9 mouse cellular contexts compared by ENCODE assay signal in the genomic region with DNA sequence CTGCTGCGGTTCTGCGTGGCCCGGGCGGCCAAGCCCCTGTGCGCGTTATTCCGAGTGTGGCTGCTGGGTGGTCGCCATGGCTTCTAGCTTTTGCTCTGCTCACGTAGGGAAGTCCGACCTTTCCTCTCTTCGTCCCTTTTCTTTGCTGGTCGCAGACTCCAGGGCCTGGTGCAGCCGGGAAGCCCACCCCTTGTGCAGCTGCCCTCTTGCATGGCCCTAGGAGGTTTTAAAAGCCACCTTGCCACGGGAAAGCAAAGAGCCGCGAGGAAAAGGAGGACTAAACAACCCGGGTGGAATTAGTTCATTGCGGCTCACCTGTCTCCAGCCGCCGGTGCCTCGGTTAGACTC. TPM values are rescaled to one million over a fixed set of nuclear protein-coding genes. Genes with fewer than 3 reads are reported as not detected.
A peak's percentile ranks its signal among the peaks of the same experiment; 100 is the strongest.
DNase-seq lines count a peak whose midpoint lies in the region; ATAC-seq and TF ChIP-seq lines count a peak whose summit lies in the region.
"Not testable (repeated sequence)": the region's sequence is repeated elsewhere in the genome, so short reads cannot be mapped to it uniquely, and the experiment has no call there.
"Had no signal": no experiment of that assay in that cellular context is flagged by ENCODE, and none has a peak within 500 bp of the region (broad histone marks: within the 10 kb centered on the region; RNA-seq: fewer than 3 reads in every experiment).

No protein-coding gene starts in this region.

- peak; percentile 28; the same call in 1 of the 2 replicates for ATAC-seq in common myeloid progenitor, adult 5-6 weeks (replicated peaks; ENCODE audit: low read depth, poor library complexity, severe bottlenecking)
- ATAC-seq in forebrain, embryonic 15.5 days (replicated peaks): 0 out of 2 replicates have a peak, but pooled peaks have one; percentile 6
- ATAC-seq in liver, embryonic 16.5 days (ENCODE audit: low read depth): 0 out of 2 replicates have a peak, but pooled peaks have one; percentile 7
- not testable (repeated sequence) for ATAC-seq in stomach, embryonic 15.5 days (ENCODE audit: insufficient read depth, low FRiP score, low read depth)

- not testable (repeated sequence) for H3K36me3 ChIP-seq in E14TG2a.4 (ENCODE audit: insufficient read depth, low read length); forebrain, embryonic 15.5 days; hindbrain, embryonic 10.5 days; liver, embryonic 16.5 days (ENCODE audit: control insufficient read depth, insufficient read depth); stomach, embryonic 15.5 days

- H3K27me3 ChIP-seq in E14TG2a.4 (ENCODE audit: insufficient read depth, low read length); forebrain, embryonic 15.5 days; hindbrain, embryonic 10.5 days (ENCODE audit: insufficient read depth, poor library complexity, severe bottlenecking); liver, embryonic 16.5 days (ENCODE audit: control insufficient read depth, insufficient read depth, low read depth, low read length); stomach, embryonic 15.5 days (replicated peaks): not testable (repeated sequence)

- H3K9ac ChIP-seq in forebrain, embryonic 15.5 days (replicated peaks); liver, embryonic 16.5 days (ENCODE audit: low read depth, low read length); stomach, embryonic 15.5 days: not testable (repeated sequence)

- peak overlapping the region; percentile 57 for H3K4me3 ChIP-seq in E14TG2a.4 (replicated peaks; ENCODE audit: low read length)
- peak overlapping the region; percentile 27 for H3K4me3 ChIP-seq in forebrain, embryonic 15.5 days
- H3K4me3 ChIP-seq in hindbrain, embryonic 10.5 days: peak overlapping the region; percentile 48
- H3K4me3 ChIP-seq in liver, embryonic 16.5 days (ENCODE audit: low read depth, low read length): peak overlapping the region; percentile 38
- peak overlapping the region; percentile 27 for H3K4me3 ChIP-seq in stomach, embryonic 15.5 days (replicated peaks)

- H3K27ac ChIP-seq in forebrain, embryonic 15.5 days (replicated peaks); liver, embryonic 16.5 days (ENCODE audit: low read length); stomach, embryonic 15.5 days: not testable (repeated sequence)
- H3K27ac ChIP-seq in hindbrain, embryonic 10.5 days: 0 out of 2 replicates have a peak overlapping the region, but pooled peaks have one; percentile 59

- not testable (repeated sequence) for TF ChIP-seq CTCF in E14TG2a.4 (conservative IDR thresholded peaks at IDR 0.05; ENCODE audit: low read length)

- WGBS in forebrain, embryonic 15.5 days: 13% methylated on average over 16 of the region's 21 CpGs
- WGBS in hindbrain, embryonic 10.5 days: 25% methylated on average over 16 of the region's 21 CpGs
- WGBS in liver, embryonic 16.5 days (ENCODE audit: insufficient replicate concordance): 16% methylated on average over 14 of the region's 21 CpGs
- 10% methylated on average over 16 of the region's 21 CpGs for WGBS in stomach, embryonic 15.5 days

- peaks cover 41% of the 10 kb centered on the region for H3K9me3 ChIP-seq in E14TG2a.4 (ENCODE audit: low read length)
- H3K9me3 ChIP-seq in forebrain, embryonic 15.5 days; liver, embryonic 16.5 days (replicated peaks; ENCODE audit: control insufficient read depth, low read length); stomach, embryonic 15.5 days: not testable (repeated sequence)
- H3K9me3 ChIP-seq in hindbrain, embryonic 10.5 days: peaks cover 13% of the 10 kb centered on the region

- H3K4me2 ChIP-seq in forebrain, embryonic 15.5 days (replicated peaks): peak overlapping the region; percentile 41
- H3K4me2 ChIP-seq in liver, embryonic 16.5 days (ENCODE audit: low read depth, low read length): peak overlapping the region; percentile 55
- H3K4me2 ChIP-seq in stomach, embryonic 15.5 days: peak overlapping the region; percentile 48

- H3K4me1 ChIP-seq in E14TG2a.4 (replicated peaks; ENCODE audit: low read depth, low read length); forebrain, embryonic 15.5 days; hindbrain, embryonic 10.5 days (replicated peaks); liver, embryonic 16.5 days (ENCODE audit: control insufficient read depth, low read depth, low read length); stomach, embryonic 15.5 days: not testable (repeated sequence)

- DNase-seq in hindbrain, embryonic 10.5 days (ENCODE audit: low spot score): peak; percentile 29
- peak; percentile 37 to 51 for DNase-seq in kidney, postnatal 4 days
- peak; percentile 40 for DNase-seq in neural tube, embryonic 10.5 days (ENCODE audit: extremely low spot score, low spot score)

RNA-seq across cellular contexts. Expression of a gene that starts 6.3 kb away (rescaled TPM):
- 24.9 and 31.3 TPM in 2 replicates for total RNA-seq in common myeloid progenitor, adult 5-6 weeks (2017)
- polyA plus RNA-seq in forebrain, embryonic 15.5 days (2015; fragmentation: Nextera tagmentation; extraction: Ambion mirVana): 25.7 and 25.9 TPM in 2 replicates
- 30.6 and 33.5 TPM in 2 replicates for polyA plus RNA-seq in hindbrain, embryonic 10.5 days (2016; fragmentation: Nextera tagmentation; extraction: Ambion mirVana)
- 16.7 and 16.9 TPM in 2 replicates for polyA plus RNA-seq in liver, embryonic 16.5 days (2015; fragmentation: Nextera tagmentation; extraction: Ambion mirVana)
- polyA plus RNA-seq in stomach, embryonic 15.5 days (2015; fragmentation: Nextera tagmentation; extraction: Ambion mirVana): 38.6 and 42.4 TPM in 2 replicates

RNA-seq across cellular contexts. Expression of a gene that starts 25.2 kb away (rescaled TPM):
- not detected in 2 replicates for total RNA-seq in common myeloid progenitor, adult 5-6 weeks (2017)
- polyA plus RNA-seq in forebrain, embryonic 15.5 days (2015; fragmentation: Nextera tagmentation; extraction: Ambion mirVana): not detected in 2 replicates
- not detected in 2 replicates for polyA plus RNA-seq in hindbrain, embryonic 10.5 days (2016; fragmentation: Nextera tagmentation; extraction: Ambion mirVana)
- not detected in 2 replicates for polyA plus RNA-seq in liver, embryonic 16.5 days (2015; fragmentation: Nextera tagmentation; extraction: Ambion mirVana)
- not detected in 2 replicates for polyA plus RNA-seq in stomach, embryonic 15.5 days (2015; fragmentation: Nextera tagmentation; extraction: Ambion mirVana)
- total RNA-seq: gastrocnemius, postnatal 25 days had no signal
